8 mouse cellular contexts compared by ENCODE assay signal in genomic region chr2:157133769-157134478, GRCm38 (mm10). TPM values are rescaled to one million over a fixed set of nuclear protein-coding genes. Genes with fewer than 3 reads are reported as not detected.
DNase-seq lines count a peak whose midpoint lies in the region; ATAC-seq lines count a peak whose summit lies in the region.

No protein-coding gene starts in this region.

- peak overlapping the region; percentile 61 for H3K27ac ChIP-seq in embryonic facial prominence, embryonic 14.5 days (replicated peaks; ENCODE audit: low read depth, low read length)
- H3K27ac ChIP-seq in limb, embryonic 12.5 days = peak overlapping the region; percentile 82; the same call in 1 of the 2 replicates
- no peak overlapping the region for H3K27ac ChIP-seq in neural tube, embryonic 15.5 days (replicated peaks)

- no peaks in the 10 kb centered on the region for H3K9me3 ChIP-seq in embryonic facial prominence, embryonic 14.5 days (ENCODE audit: control insufficient read depth, low read length)
- H3K9me3 ChIP-seq in limb, embryonic 12.5 days = no peaks in the 10 kb centered on the region
- H3K9me3 ChIP-seq in neural tube, embryonic 15.5 days (replicated peaks) = no peaks in the 10 kb centered on the region

- no peaks in the 10 kb centered on the region for H3K27me3 ChIP-seq in embryonic facial prominence, embryonic 14.5 days (replicated peaks; ENCODE audit: control insufficient read depth, insufficient read depth, low read length)
- H3K27me3 ChIP-seq in limb, embryonic 12.5 days = no peaks in the 10 kb centered on the region
- no peaks in the 10 kb centered on the region for H3K27me3 ChIP-seq in neural tube, embryonic 15.5 days (replicated peaks)

- ATAC-seq in embryonic facial prominence, embryonic 14.5 days (ENCODE audit: low read depth) = no peak; the same call in 1 of the 2 replicates
- no peak for ATAC-seq in limb, embryonic 12.5 days (ENCODE audit: insufficient number of reproducible peaks, insufficient read depth, low FRiP score, low TSS enrichment, low read depth)
- ATAC-seq in neural tube, embryonic 15.5 days (ENCODE audit: low FRiP score) = no peak

- peak overlapping the region; percentile 74 for H3K9ac ChIP-seq in embryonic facial prominence, embryonic 14.5 days (ENCODE audit: low read depth, low read length)
- peak overlapping the region; percentile 66 for H3K9ac ChIP-seq in limb, embryonic 12.5 days (replicated peaks)
- peak overlapping the region; percentile 65 for H3K9ac ChIP-seq in neural tube, embryonic 15.5 days (replicated peaks)

- peaks cover 6% of the 10 kb centered on the region; the same call in 1 of the 2 replicates for H3K4me1 ChIP-seq in embryonic facial prominence, embryonic 14.5 days (ENCODE audit: control insufficient read depth, insufficient read depth, low read length)
- 0 out of 2 replicates have a peak, but pooled peaks cover 4% of the 10 kb centered on the region for H3K4me1 ChIP-seq in limb, embryonic 12.5 days (replicated peaks)
- H3K4me1 ChIP-seq in neural tube, embryonic 15.5 days = peaks cover 13% of the 10 kb centered on the region

- H3K4me2 ChIP-seq in embryonic facial prominence, embryonic 14.5 days (ENCODE audit: low read depth, low read length) = peak overlapping the region; percentile 88
- H3K4me2 ChIP-seq in limb, embryonic 12.5 days = peak overlapping the region; percentile 80
- H3K4me2 ChIP-seq in neural tube, embryonic 15.5 days = peak overlapping the region; percentile 95

- peak overlapping the region; percentile 65 for H3K4me3 ChIP-seq in embryonic facial prominence, embryonic 14.5 days (ENCODE audit: low read depth, low read length)
- peak overlapping the region; percentile 77 for H3K4me3 ChIP-seq in limb, embryonic 12.5 days (replicated peaks)
- peak overlapping the region; percentile 68 for H3K4me3 ChIP-seq in neural tube, embryonic 15.5 days (replicated peaks)

- peak; percentile 25 for DNase-seq in spleen, adult 12 weeks (ENCODE audit: low spot score)
- DNase-seq in spleen, adult 18-20 months = no peak
- peak; percentile 19 for DNase-seq in embryonic facial prominence, embryonic 14.5 days (ENCODE audit: low spot score)
- DNase-seq in yolk sac, embryonic 10.5 days (ENCODE audit: low spot score) = no peak
- no peak for DNase-seq in testis, postnatal 10 days (ENCODE audit: low spot score)
- no peak for DNase-seq in frontal cortex, postnatal 25 days (ENCODE audit: low spot score in 2 of 2)

- 17% methylated on average over 11 of the region's 11 CpGs for WGBS in embryonic facial prominence, embryonic 14.5 days
- 19% methylated on average over 11 of the region's 11 CpGs for WGBS in limb, embryonic 12.5 days
- WGBS in neural tube, embryonic 15.5 days = 27% methylated on average over 11 of the region's 11 CpGs

- H3K36me3 ChIP-seq in embryonic facial prominence, embryonic 14.5 days (ENCODE audit: control insufficient read depth, insufficient read depth, low read length) = no peaks in the 10 kb centered on the region
- no peaks in the 10 kb centered on the region for H3K36me3 ChIP-seq in limb, embryonic 12.5 days
- H3K36me3 ChIP-seq in neural tube, embryonic 15.5 days = no peaks in the 10 kb centered on the region

RNA-seq across cellular contexts. Expression of gene Samhd1, which starts 1.1 kb away (rescaled TPM):
- polyA plus RNA-seq in embryonic facial prominence, embryonic 14.5 days (2014; fragmentation: Nextera tagmentation; extraction: Ambion mirVana) = 23.6 and 24.0 TPM in 2 replicates
- 25.6 and 27.3 TPM in 2 replicates for polyA plus RNA-seq in limb, embryonic 12.5 days (2016; fragmentation: Nextera tagmentation; extraction: Ambion mirVana)
- 11.9 and 14.6 TPM in 2 replicates for polyA plus RNA-seq in neural tube, embryonic 15.5 days (2015; fragmentation: Nextera tagmentation; extraction: Ambion mirVana)

RNA-seq across cellular contexts. Expression of gene Tldc2, which starts 47.1 kb away (rescaled TPM):
- polyA plus RNA-seq in embryonic facial prominence, embryonic 14.5 days (2014; fragmentation: Nextera tagmentation; extraction: Ambion mirVana) = not detected in 2 replicates
- polyA plus RNA-seq in limb, embryonic 12.5 days (2016; fragmentation: Nextera tagmentation; extraction: Ambion mirVana) = not detected in 2 replicates
- polyA plus RNA-seq in neural tube, embryonic 15.5 days (2015; fragmentation: Nextera tagmentation; extraction: Ambion mirVana) = 0.43 TPM in 1 of 2 replicates, not detected in the other

RNA-seq across cellular contexts. Expression of gene Soga1, which starts 54.9 kb away (rescaled TPM):
- 5.2 and 6.3 TPM in 2 replicates for polyA plus RNA-seq in embryonic facial prominence, embryonic 14.5 days (2014; fragmentation: Nextera tagmentation; extraction: Ambion mirVana)
- 5.0 and 5.6 TPM in 2 replicates for polyA plus RNA-seq in limb, embryonic 12.5 days (2016; fragmentation: Nextera tagmentation; extraction: Ambion mirVana)
- 3.3 and 4.9 TPM in 2 replicates for polyA plus RNA-seq in neural tube, embryonic 15.5 days (2015; fragmentation: Nextera tagmentation; extraction: Ambion mirVana)

Comparison
In these comparisons a context has a peak if more than half of its experiments do, and no peak if none do; other contexts are left out.
1. DNase-seq: peak in spleen, adult 12 weeks (single experiment) and embryonic facial prominence, embryonic 14.5 days (single experiment); none in spleen, adult 18-20 months (0 of 2), yolk sac, embryonic 10.5 days (single experiment), testis, postnatal 10 days (single experiment) and frontal cortex, postnatal 25 days (0 of 2).
2. Peak in every context shown above with its lines, with median percentiles within 50 percentile points of each other: H3K4me2 ChIP-seq, H3K4me3 ChIP-seq and H3K9ac ChIP-seq.